Mouse (Mus musculus) megakaryocyte, embryonic 14.5 days (primary cell): ENCODE data around the gene Agxt.

Experiments used
- FLI1 ChIP-seq: IDR thresholded peaks from 2 replicates; pipeline ENCODE4 v1.6.1; 2012; ENCODE audit warnings: low read length, inconsistent platforms, mixed read lengths
- GATA1 ChIP-seq: IDR thresholded peaks from 3 replicates; pipeline ENCODE4 v1.6.1; 2012; ENCODE audit warnings: mixed read lengths, low read length, inconsistent platforms, borderline replicate concordance

DNA sequence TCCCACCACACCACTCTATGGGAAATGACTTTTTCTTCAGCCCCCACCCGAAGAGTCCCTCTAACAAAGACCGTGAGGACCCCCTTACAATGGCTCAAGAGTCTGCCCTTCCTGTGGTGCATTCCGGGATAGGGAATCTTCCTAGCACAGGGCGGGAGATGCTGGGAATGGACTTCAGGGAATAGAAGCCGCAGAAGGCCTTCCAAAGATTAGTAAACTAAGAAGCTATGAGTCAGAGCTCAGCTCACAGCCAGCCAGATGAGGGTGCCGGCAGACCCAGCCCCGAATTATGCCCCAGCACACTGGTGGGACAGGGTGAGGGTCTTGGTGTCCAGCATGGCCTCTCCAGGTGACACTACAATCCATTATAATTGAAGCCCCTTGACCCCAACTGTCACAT lies 47.2 kb downstream of the Agxt start:
- TF ChIP-seq GATA1 (no peak), FLI1 (no peak)
